Mouse (Mus musculus) ES-Bruce4 (cell line): Measurements from ENCODE around the gene Phyhipl.

Experiments used
- CTCF ChIP-seq: IDR thresholded peaks from one replicate; pipeline ENCODE4 v1.8.1; 2011; ENCODE audit warnings: low read depth, low read length
- EP300 ChIP-seq: IDR thresholded peaks from 2 replicates; pipeline ENCODE4 v1.6.1; 2011; ENCODE audit warnings: low read depth, low read length; ENCODE audit not compliant: insufficient read depth

- TF ChIP-seq CTCF, result no peak
- no peak for TF ChIP-seq EP300
Observed at GRCm38 (mm10) chr10:70635261-70635660, 20.5 kb downstream of the Phyhipl start.
